Mouse (Mus musculus) bone marrow, adult 2 months (tissue): Measurements from ENCODE around the gene Cdhr1. TPM values are rescaled to one million over a fixed set of nuclear protein-coding genes. Genes with fewer than 3 reads are reported as not detected.

Experiments
- H3K27ac ChIP-seq: fragments of 200-500 bp; 2 replicates; pipeline ENCODE4 v1.5.1; 2012; ENCODE audit warnings: low read depth, mild to moderate bottlenecking, control low read depth, inconsistent platforms, low read length; ENCODE audit not compliant: control insufficient read depth, poor library complexity, insufficient read depth
- H3K4me1 ChIP-seq: fragments of 200-500 bp; 2 replicates; pipeline ENCODE4 v1.6.1; 2011; ENCODE audit warnings: low read length; ENCODE audit not compliant: control insufficient read depth, insufficient read depth
- H3K4me3 ChIP-seq: fragments of 200-500 bp; replicated peaks from 2 replicates; pipeline ENCODE3; 2011; ENCODE audit warnings: mild to moderate bottlenecking, low read depth, low read length, control low read depth; ENCODE audit not compliant: control insufficient read depth
- CTCF ChIP-seq: fragments of 200-500 bp; IDR thresholded peaks from 2 replicates; pipeline ENCODE4 v1.5.1; 2011; ENCODE audit warnings: low read length, control low read depth; ENCODE audit not compliant: control insufficient read depth, insufficient read depth
- POLR2A ChIP-seq: fragments of 200-500 bp; IDR thresholded peaks from 2 replicates; pipeline ENCODE4 v1.6.1; 2011; ENCODE audit warnings: low read depth, mild to moderate bottlenecking, control low read depth, low read length, borderline replicate concordance; ENCODE audit not compliant: control insufficient read depth
- WGBS: fragments of 180-500 bp; shearing (Covaris S2); methylation state at CpG from one replicate; pipeline ENCODE4 v1.1.7; 2018; 5-methylcytosine and 5-hydroxymethylcytosine counted together
- polyA plus RNA-seq: library from polyadenylated mRNA; stranded (reverse); fragments of >200 nt; gene quantifications from 2 replicates; pipeline ENCODE4 v1.2.4, GENCODE M21; 2011; ENCODE audit warnings: low replicate concordance; ENCODE audit not compliant: missing spikeins, insufficient read depth, insufficient read length

Gene Cdhr1
- polyA plus RNA-seq, 1 experiment = not detected

DNA sequence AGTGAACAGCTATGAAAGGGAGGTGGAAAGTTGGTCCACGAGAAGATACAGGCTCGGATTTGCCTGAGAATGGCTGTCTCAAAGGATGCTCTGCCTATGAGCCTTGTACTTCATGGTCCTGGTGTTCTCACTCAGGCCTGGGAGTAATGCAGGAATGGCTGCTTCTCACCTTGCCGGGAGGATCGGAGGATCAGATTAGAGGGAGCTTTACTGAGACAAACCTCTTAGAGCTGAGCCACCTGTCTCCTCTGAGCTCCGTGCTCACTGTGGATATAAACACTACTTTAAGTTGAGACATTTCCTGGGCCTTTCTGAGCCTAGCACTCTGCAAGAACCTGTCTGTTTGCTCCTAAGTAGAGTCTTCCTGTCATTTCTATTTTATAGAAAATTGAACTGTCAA lies 3.4 kb upstream of the Cdhr1 start:
- WGBS = 64% methylated on average over 5 of the region's 5 CpGs
- Histone ChIP-seq H3K4me3 (no peak overlapping the region), H3K27ac (no peak overlapping the region), H3K4me1 (no peaks in the 10 kb centered on the region)
- no peak for TF ChIP-seq POLR2A
- no peak for TF ChIP-seq CTCF

DNA sequence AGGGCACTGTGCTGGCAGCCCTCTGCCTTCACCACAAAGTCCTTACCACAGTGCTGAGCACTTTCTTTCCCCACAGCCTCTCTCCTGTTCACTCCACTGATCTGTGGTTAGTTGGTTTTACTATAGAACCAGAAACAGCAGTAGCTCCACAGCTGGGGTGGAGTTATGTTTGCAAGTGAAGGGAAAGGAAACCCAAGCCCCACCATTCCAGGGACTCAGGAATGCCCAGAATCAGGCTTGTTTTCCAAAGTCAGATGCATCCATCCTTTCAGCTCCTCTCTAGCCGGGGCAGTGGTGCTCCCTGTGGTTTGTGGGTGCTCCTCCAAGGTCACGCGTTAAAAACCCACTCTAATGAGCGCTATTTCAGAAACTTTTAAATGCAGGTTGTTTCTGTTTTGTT lies 2.6 kb downstream of the Cdhr1 start:
- Histone ChIP-seq H3K27ac (no peak overlapping the region), H3K4me3 (no peak overlapping the region), H3K4me1 (no peaks in the 10 kb centered on the region)
- no peak for TF ChIP-seq CTCF
- TF ChIP-seq POLR2A = no peak
- WGBS = 74% methylated on average over 4 of the region's 4 CpGs

DNA sequence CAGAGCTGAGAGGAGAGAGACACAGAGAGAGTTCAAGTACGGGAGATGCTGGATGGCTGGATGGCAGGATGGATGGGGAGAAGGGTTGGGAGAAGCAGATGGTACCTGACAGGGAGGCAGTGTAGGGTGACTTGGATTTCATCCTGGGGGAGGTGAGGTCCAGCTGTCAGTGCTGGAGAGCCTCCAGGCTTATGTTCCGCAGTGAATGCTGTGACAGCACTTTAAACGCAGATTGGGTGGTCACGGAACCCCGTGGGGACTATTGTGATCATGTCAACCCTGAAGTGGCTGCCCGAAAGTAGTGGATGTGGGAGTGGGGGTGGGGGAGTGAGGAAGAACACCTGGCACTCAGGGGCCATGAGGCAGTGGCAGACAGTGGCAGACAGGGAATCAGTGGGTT lies 3.7 kb downstream of the Cdhr1 start:
- H3K4me1 ChIP-seq = no peaks in the 10 kb centered on the region
- no peak overlapping the region for H3K27ac ChIP-seq
- no peak overlapping the region for H3K4me3 ChIP-seq
- TF ChIP-seq CTCF (no peak), POLR2A (no peak)
- 82% methylated on average over 6 of the region's 6 CpGs for WGBS

DNA sequence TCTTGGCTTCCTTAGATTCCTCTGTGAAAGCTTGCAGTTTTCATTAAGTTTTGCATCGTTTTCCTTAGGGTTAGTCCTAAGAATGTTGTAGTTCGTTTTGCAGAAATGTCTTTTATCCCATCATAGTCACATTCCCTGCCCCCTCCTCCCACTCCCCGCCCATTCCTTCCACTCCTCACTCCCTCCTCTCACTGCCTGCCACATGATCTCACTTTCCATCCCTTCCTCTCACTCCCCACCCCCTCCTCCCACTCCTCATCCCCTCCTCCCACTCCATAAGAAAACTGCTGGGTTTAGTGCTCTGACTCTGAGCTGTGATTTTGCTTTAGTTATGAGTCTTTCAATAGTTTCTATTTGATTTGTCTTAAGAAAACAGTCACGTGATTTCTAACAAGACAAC lies 14.4 kb downstream of the Cdhr1 start:
- H3K4me3 ChIP-seq = no peak overlapping the region
- no peak overlapping the region for H3K27ac ChIP-seq
- WGBS = 42% methylated on average over 4 of the region's 4 CpGs
- TF ChIP-seq CTCF = no peak
- no peak for TF ChIP-seq POLR2A
- H3K4me1 ChIP-seq = no peaks in the 10 kb centered on the region; the same call in 1 of the 2 replicates

DNA sequence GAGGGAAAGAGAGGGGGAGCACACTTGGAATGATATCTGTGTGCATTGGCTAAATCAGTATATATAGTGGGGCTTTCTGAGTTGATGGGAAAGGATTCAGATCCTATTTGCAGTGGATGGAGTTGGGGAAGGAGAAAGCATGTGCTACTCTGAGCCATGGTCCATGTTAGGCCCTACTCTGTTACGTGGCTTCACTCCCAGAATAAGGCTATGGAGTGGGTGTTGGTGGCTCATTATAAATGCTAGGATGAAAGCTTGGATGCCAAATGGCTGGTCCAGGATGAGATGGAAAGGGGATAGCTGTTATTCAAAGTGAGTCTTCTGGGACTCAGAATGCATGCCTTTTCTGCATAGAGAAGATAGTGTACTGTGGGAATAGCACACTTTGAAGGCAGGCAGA lies 17.4 kb downstream of the Cdhr1 start:
- no peak for TF ChIP-seq CTCF
- no peak for TF ChIP-seq POLR2A
- 68% methylated on average over 1 of the region's 1 CpGs for WGBS
- Histone ChIP-seq H3K4me1 (no peaks in the 10 kb centered on the region), H3K4me3 (no peak overlapping the region), H3K27ac (no peak overlapping the region)

DNA sequence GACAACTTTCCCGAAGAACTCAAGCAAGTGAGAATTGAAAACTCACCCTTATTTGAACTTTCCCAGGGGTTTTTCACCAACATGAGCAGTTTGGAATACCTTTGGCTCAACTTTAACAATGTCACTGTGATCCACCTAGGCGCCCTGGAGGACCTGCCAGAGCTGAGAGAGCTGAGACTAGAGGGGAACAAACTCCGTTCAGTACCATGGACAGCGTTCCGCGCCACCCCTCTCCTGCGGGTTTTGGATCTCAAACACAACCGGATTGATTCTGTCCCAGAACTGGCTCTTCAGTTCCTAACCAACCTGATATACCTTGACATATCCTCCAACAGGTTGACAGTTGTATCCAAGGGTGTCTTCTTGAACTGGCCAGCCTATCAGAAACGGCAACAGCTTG lies 29.6 kb downstream of the Cdhr1 start:
- no peaks in the 10 kb centered on the region for H3K4me1 ChIP-seq
- WGBS = 16% methylated on average over 9 of the region's 9 CpGs

DNA sequence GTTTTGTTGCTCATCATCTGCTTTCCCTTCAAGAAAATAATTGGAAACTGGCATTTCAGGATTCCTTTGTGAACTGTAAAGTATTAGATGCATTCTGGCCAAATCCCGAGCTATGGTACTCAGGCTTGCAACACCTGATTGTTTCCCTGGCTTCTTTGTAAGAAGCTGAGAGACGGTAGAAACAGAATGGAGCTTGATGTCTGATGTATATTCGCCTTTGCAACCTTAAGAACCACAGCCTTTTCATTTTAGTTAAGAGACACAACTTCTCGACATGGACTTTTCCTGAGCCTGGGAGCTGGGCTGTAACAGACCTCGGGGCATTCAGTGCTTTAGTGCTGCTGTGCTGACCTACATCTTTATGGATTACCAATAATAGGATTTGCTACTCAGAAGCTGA lies 30.5 kb downstream of the Cdhr1 start, which contains the start of gene Lrit2:
Gene Lrit2 (plus strand): TSS at position 301 of the 400 bp plus-strand sequence.
- 68% methylated on average over 5 of the region's 5 CpGs for WGBS
- H3K4me1 ChIP-seq = no peaks in the 10 kb centered on the region
- no peak within 1 kb of the TSS for H3K27ac ChIP-seq
- H3K4me3 ChIP-seq = no peak within 1 kb of the TSS
- TF ChIP-seq CTCF = no peak
- no peak for TF ChIP-seq POLR2A

More for the DNA sequence above, 29.6 kb downstream of the Cdhr1 start:
- no peak overlapping the region for H3K4me3 ChIP-seq
- no peak overlapping the region for H3K27ac ChIP-seq
- TF ChIP-seq CTCF (no peak), POLR2A (no peak)

DNA sequence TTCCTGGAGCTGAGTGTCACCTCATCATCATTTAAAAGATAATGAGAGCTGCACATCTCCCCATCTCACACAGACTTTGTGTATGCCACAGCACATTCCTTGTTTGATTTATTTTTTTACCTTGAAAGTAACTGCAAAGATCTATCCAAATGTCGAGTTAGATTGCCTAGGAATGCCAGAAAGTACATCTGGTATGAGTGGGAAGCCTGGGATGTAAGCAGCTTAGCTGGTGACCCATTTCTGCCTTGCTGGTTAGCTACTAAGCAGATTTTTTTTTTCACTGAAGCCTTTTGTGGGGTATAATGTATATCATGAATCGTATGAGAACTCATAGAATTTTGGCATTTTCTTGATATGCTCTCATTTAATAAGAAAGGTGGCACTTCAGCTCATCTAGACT lies 31.5 kb downstream of the Cdhr1 start:
- no peak overlapping the region for H3K27ac ChIP-seq
- H3K4me1 ChIP-seq = no peaks in the 10 kb centered on the region
- H3K4me3 ChIP-seq = no peak overlapping the region
- WGBS = 48% methylated on average over 2 of the region's 2 CpGs
- no peak for TF ChIP-seq POLR2A
- TF ChIP-seq CTCF = no peak

DNA sequence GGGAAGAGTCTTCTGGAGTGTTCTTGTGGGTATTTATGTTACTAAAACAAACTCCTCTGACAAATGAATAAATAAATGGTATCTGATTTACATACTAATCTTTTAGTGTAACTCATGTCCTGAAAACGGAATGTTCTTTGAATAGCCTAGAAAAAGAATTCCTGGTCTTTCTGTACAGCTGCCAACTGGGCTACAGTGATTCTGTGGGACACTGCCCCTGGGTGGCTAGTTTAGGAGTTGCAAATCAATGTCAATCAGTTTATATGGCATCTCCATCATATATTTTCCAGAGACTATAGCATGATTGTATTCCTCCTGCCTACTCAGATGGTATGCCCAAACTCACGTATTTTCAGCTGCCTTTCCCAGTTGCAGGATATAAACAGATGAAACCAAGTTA lies 33.3 kb downstream of the Cdhr1 start:
- TF ChIP-seq CTCF (no peak), POLR2A (no peak)
- Histone ChIP-seq H3K4me3 (no peak overlapping the region), H3K27ac (no peak overlapping the region), H3K4me1 (no peaks in the 10 kb centered on the region)
- 50% methylated on average over 2 of the region's 2 CpGs for whole genome bisulfite sequencing
